Mouse (Mus musculus): ENCODE measurements around the gene Prnp.

Prnp gene

DNA sequence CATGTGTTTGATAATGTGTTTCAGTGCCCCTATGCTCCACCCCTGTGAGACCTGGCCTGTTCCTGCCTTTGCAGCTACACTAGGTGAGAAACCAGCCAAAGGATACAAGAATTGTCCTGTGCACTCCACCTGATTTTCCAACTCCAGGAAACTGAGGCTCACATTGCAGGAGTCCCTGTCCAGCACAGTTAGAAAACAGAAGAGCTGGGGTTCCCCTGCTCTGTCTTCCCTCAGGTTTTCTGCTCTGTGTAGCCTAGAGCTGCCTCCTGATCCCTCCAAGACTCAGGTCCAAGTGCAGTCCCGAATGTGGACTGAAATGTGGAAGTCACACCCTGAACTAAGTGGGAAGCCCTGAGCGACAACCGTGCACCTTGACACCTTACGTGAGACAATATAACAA is 44.0 kb downstream of the Prnp start:
- Histone ChIP-seq H3K4me1 (replicated peaks; ENCODE audit: low read depth, low read length) (peaks cover 80% of the 10 kb centered on the region), H3K4me3 (replicated peaks; ENCODE audit: low read length) (peak overlapping the region; percentile 54), H3K36me3 (ENCODE audit: insufficient read depth, low read length) (no peaks in the 10 kb centered on the region), H3K27me3 (ENCODE audit: insufficient read depth, low read length) (peaks cover 28% of the 10 kb centered on the region), H3K9me3 (ENCODE audit: low read length) (no peaks in the 10 kb centered on the region)
- no peak for TF ChIP-seq CTCF (conservative IDR thresholded peaks at IDR 0.05; ENCODE audit: low read length)
- no peak for TF ChIP-seq POU5F1 (IDR thresholded peaks at IDR 0.05; ENCODE audit: borderline replicate concordance, low read length)
- no peak for TF ChIP-seq NANOG (IDR thresholded peaks at IDR 0.05; ENCODE audit: borderline replicate concordance, low read length)

DNA sequence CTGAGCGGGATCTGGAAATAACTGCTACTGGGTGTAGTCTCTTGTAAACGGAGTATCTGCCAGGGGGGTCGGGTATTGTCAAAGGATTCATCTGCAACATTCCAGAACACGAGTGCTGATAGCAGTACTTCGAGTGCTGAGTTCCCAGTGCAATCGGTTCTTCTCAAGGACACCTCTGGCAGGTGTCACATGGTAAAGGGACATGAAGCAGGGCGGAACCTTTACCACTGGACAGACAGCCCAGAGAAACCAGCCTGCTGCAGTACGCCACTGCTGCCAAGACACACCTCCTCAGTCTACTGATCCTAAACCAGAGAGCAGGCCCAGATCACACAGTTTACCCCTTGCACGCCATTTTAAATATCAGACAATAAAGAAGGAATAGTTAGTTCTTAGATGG is 45.1 kb downstream of the Prnp start:
- Histone ChIP-seq H3K9me3 (ENCODE audit: low read length) (no peaks in the 10 kb centered on the region), H3K36me3 (ENCODE audit: insufficient read depth, low read length) (no peaks in the 10 kb centered on the region), H3K4me3 (replicated peaks; ENCODE audit: low read length) (peak overlapping the region; percentile 60), H3K4me1 (replicated peaks; ENCODE audit: low read depth, low read length) (peaks cover 75% of the 10 kb centered on the region), H3K27me3 (ENCODE audit: insufficient read depth, low read length) (peaks cover 28% of the 10 kb centered on the region)
- TF ChIP-seq CTCF (conservative IDR thresholded peaks at IDR 0.05; ENCODE audit: low read length) (no peak), POU5F1 (IDR thresholded peaks at IDR 0.05; ENCODE audit: borderline replicate concordance, low read length) (no peak), NANOG (IDR thresholded peaks at IDR 0.05; ENCODE audit: borderline replicate concordance, low read length) (no peak)

DNA sequence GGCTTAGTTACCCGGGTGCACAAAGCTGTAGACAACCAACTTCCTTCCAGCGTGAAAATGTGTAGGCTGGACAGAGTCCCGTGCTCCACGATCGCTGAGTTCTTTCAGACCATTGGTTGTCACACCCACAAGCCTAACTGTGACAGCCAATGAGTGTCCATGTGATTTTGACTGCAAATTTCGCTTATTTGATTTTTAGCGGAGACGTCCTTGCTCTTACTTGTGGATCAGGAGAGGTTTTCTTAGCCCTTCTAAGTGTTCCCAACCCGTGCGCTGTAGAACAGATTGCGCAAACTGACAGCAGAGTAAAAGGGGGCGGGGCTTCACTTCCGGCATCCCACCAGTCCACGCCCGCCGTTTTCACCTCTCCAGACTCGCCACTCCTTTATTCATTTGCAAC is 45.5 kb downstream of the Prnp start:
- no peaks in the 10 kb centered on the region for H3K36me3 ChIP-seq (ENCODE audit: insufficient read depth, low read length)
- H3K4me1 ChIP-seq (replicated peaks; ENCODE audit: low read depth, low read length): peaks cover 72% of the 10 kb centered on the region
- H3K9me3 ChIP-seq (ENCODE audit: low read length): no peaks in the 10 kb centered on the region
- peaks cover 28% of the 10 kb centered on the region for H3K27me3 ChIP-seq (ENCODE audit: insufficient read depth, low read length)
- H3K4me3 ChIP-seq (replicated peaks; ENCODE audit: low read length): peak overlapping the region; percentile 60
- no peak for TF ChIP-seq NANOG (IDR thresholded peaks at IDR 0.05; ENCODE audit: borderline replicate concordance, low read length)
- TF ChIP-seq CTCF (conservative IDR thresholded peaks at IDR 0.05; ENCODE audit: low read length): no peak
- TF ChIP-seq POU5F1 (IDR thresholded peaks at IDR 0.05; ENCODE audit: borderline replicate concordance, low read length): no peak

DNA sequence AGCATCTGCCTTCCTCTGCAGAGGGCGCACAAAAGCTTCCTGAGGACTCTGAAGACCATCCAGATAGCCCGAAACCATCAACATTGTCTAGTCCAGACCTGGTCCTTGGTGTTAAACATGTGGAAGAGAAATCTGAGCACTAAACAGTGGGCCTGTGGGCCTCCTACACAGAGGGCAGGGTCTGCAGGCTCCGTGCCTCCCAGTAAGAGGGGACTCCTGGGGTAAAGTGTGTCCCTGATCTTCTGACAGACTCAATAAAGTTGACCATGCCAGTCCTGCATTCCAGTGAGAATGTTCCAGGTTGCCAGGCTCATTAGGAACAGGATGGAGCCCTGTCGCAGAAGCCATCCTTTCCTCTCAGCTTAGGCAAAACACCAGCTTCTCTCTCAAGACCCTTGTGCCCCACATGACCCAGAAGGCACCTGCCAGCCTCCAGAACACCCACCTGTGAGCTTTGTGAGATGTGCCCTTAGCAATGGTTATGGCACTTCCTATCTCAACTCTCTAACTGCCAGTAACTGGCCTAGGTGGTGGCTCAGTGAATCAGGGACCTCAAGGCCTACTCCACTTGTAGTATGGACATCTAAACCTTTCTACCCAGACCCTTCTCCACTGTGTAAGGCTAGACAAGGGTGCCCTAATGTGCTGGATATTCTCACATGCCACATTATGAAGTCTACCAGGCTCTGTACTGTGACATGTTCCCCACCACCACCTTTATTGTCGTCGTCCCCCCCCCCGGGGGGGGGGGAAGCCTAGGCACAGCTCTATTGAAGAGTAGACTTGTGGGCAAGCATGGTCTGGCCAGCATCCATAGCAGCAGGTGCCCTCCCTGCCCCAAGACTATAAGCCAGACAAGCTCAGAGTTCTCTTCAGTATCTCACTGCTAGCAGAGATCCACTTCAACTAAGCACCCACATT is 46.9 kb downstream of the Prnp start:
- no peak overlapping the region; the same call in 1 of the 2 replicates for H3K4me3 ChIP-seq (replicated peaks; ENCODE audit: low read length)
- H3K36me3 ChIP-seq (ENCODE audit: insufficient read depth, low read length): no peaks in the 10 kb centered on the region
- TF ChIP-seq CTCF (conservative IDR thresholded peaks at IDR 0.05; ENCODE audit: low read length): no peak
- no peak for TF ChIP-seq NANOG (IDR thresholded peaks at IDR 0.05; ENCODE audit: borderline replicate concordance, low read length)
- TF ChIP-seq POU5F1 (IDR thresholded peaks at IDR 0.05; ENCODE audit: borderline replicate concordance, low read length): no peak
- peaks cover 26% of the 10 kb centered on the region for H3K27me3 ChIP-seq (ENCODE audit: insufficient read depth, low read length)
- H3K4me1 ChIP-seq (replicated peaks; ENCODE audit: low read depth, low read length): peaks cover 69% of the 10 kb centered on the region
- no peaks in the 10 kb centered on the region for H3K9me3 ChIP-seq (ENCODE audit: low read length)

DNA sequence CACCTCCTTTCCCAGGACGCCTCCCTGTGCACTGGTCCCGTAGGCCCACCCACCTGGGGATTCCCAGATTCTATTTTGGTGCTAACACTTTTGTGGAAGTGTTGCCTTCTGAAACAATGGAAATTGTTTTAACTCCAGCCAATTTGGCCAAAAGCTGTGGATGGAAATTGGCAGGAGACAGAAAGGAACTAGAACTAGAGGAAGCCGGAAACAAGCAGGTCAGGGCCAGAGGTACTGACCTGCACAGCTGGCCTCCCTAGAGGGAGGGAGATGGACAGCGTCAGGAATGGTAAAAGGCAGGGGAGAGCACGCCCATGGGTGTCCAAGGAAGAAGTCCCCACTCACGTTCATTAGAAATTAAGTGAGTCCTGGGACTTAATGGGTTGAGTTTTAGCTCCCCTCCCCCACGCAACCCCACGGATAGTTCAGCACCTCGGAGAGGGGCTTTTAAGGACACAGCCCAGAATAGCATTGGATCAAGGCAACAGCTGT is 48.0 kb downstream of the Prnp start:
- Histone ChIP-seq H3K4me1 (replicated peaks; ENCODE audit: low read depth, low read length) (peaks cover 65% of the 10 kb centered on the region), H3K9me3 (ENCODE audit: low read length) (no peaks in the 10 kb centered on the region), H3K36me3 (ENCODE audit: insufficient read depth, low read length) (no peaks in the 10 kb centered on the region), H3K4me3 (replicated peaks; ENCODE audit: low read length) (no peak overlapping the region), H3K27me3 (ENCODE audit: insufficient read depth, low read length) (peaks cover 16% of the 10 kb centered on the region)
- TF ChIP-seq CTCF (conservative IDR thresholded peaks at IDR 0.05; ENCODE audit: low read length) (no peak), POU5F1 (IDR thresholded peaks at IDR 0.05; ENCODE audit: borderline replicate concordance, low read length) (no peak), NANOG (IDR thresholded peaks at IDR 0.05; ENCODE audit: borderline replicate concordance, low read length) (no peak)

DNA sequence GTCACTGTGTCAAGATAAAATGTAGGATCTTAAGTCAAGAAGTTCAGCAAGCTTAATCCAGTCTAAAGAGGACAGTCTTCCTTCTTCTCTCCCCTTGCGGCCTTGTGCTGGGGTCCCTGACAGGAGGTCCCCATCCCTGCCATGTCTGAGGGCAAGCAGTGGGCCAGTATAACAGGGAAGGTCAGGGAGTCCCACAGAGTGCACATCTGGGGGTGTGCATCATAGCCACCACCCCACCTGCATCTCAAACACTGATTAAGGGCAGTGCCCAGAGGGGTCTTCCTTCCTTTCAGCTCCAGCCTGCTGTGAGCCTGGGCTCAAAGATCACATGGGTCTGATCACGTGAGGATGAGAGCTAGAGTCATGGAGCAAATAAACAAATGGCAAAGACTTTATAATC is 51.9 kb downstream of the Prnp start:
- no peaks in the 10 kb centered on the region for H3K9me3 ChIP-seq (ENCODE audit: low read length)
- no peaks in the 10 kb centered on the region for H3K27me3 ChIP-seq (ENCODE audit: insufficient read depth, low read length)
- H3K4me3 ChIP-seq (replicated peaks; ENCODE audit: low read length): no peak overlapping the region
- H3K36me3 ChIP-seq (ENCODE audit: insufficient read depth, low read length): no peaks in the 10 kb centered on the region
- TF ChIP-seq POU5F1 (IDR thresholded peaks at IDR 0.05; ENCODE audit: borderline replicate concordance, low read length): no peak
- no peak for TF ChIP-seq CTCF (conservative IDR thresholded peaks at IDR 0.05; ENCODE audit: low read length)
- no peak for TF ChIP-seq NANOG (IDR thresholded peaks at IDR 0.05; ENCODE audit: borderline replicate concordance, low read length)
- peaks cover 26% of the 10 kb centered on the region for H3K4me1 ChIP-seq (replicated peaks; ENCODE audit: low read depth, low read length)

DNA sequence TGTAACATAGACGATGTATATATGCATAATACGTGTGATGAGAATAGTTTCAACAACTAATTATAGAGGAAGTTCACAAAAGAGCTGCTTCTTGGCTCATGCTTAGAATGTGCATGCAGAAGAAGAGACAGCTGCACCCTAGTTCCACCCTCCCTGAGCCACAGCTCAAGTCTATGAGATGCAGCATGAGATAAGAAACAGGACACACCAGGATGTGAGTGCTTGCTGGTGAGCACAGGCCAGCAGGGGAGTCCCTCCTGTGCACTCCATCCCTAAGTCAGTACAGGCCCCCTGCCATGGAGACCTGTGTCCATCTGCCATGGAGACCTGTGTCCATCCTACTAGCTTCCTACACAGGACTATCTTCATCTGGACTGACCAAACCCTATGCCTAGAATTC is 60.9 kb downstream of the Prnp start:
- no peaks in the 10 kb centered on the region; the same call in 1 of the 2 replicates for H3K9me3 ChIP-seq (ENCODE audit: low read length)
- H3K4me1 ChIP-seq (replicated peaks; ENCODE audit: low read depth, low read length): no peaks in the 10 kb centered on the region
- no peaks in the 10 kb centered on the region for H3K27me3 ChIP-seq (ENCODE audit: insufficient read depth, low read length)
- peak overlapping the region; percentile 61; the same call in 1 of the 2 replicates for H3K4me3 ChIP-seq (replicated peaks; ENCODE audit: low read length)
- TF ChIP-seq CTCF (conservative IDR thresholded peaks at IDR 0.05; ENCODE audit: low read length): no peak
- TF ChIP-seq NANOG (IDR thresholded peaks at IDR 0.05; ENCODE audit: borderline replicate concordance, low read length): no peak
- TF ChIP-seq POU5F1 (IDR thresholded peaks at IDR 0.05; ENCODE audit: borderline replicate concordance, low read length): no peak
- H3K36me3 ChIP-seq (ENCODE audit: insufficient read depth, low read length): no peaks in the 10 kb centered on the region

DNA sequence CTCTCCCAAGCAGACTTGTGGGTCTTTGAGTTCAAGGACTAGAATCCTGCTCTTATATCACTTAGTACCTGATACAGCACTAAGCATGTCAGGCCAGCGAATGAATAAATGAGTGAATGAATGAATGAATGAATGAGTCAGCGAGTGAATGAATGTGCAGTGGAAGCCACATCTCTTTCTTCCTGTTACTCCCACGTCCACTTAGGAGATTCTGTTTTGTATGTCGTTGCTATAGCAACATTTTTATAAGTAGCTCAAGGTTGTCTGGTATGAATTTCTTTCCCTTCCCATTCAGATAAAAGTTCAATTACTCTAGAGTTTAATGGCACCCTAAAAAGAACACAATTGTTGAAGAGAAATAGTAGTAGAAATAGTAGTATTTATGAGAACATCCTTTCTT is 61.4 kb downstream of the Prnp start:
- Histone ChIP-seq H3K4me3 (replicated peaks; ENCODE audit: low read length) (no peak overlapping the region), H3K36me3 (ENCODE audit: insufficient read depth, low read length) (no peaks in the 10 kb centered on the region), H3K27me3 (ENCODE audit: insufficient read depth, low read length) (no peaks in the 10 kb centered on the region), H3K4me1 (replicated peaks; ENCODE audit: low read depth, low read length) (no peaks in the 10 kb centered on the region), H3K9me3 (ENCODE audit: low read length) (no peaks in the 10 kb centered on the region; the same call in 1 of the 2 replicates)
- TF ChIP-seq POU5F1 (IDR thresholded peaks at IDR 0.05; ENCODE audit: borderline replicate concordance, low read length): no peak
- no peak for TF ChIP-seq CTCF (conservative IDR thresholded peaks at IDR 0.05; ENCODE audit: low read length)
- TF ChIP-seq NANOG (IDR thresholded peaks at IDR 0.05; ENCODE audit: borderline replicate concordance, low read length): no peak
